Mouse (Mus musculus) heart, postnatal 0 days (tissue): ENCODE data around the gene Cybrd1.

Experiments used
- CTCF ChIP-seq: IDR thresholded peaks from 2 replicates; pipeline ENCODE4 v1.5.1; 2016; ENCODE audit warnings: antibody characterized with exemption, control low read depth, low read depth
- EP300 ChIP-seq: IDR thresholded peaks from 2 replicates; pipeline ENCODE4 v1.6.1; 2016; ENCODE audit warnings: antibody characterized with exemption, low read depth

DNA sequence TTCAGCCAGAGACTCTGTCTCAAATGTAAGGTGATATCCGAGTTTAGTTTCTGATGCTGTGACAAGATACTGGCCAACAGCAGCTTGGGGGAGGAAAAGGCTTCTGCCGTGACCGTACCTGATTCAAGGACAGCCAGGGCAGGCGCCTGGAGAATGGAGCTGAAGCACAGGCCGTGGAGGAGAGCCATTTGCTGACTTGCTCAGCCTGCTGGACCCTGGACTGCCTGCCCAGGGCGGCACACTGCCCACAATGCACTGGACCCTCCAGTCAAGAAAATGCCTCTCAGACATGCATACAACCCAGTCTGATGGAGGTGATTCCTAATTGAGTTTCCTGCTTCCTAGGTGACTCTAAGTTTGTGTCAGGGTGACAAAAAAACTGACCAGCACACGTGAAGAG is 43.8 kb downstream of the Cybrd1 start:
- TF ChIP-seq CTCF (no peak), EP300 (no peak)
